Comparison of ENCODE assay signal across 33 mouse cellular contexts in the genomic region with DNA sequence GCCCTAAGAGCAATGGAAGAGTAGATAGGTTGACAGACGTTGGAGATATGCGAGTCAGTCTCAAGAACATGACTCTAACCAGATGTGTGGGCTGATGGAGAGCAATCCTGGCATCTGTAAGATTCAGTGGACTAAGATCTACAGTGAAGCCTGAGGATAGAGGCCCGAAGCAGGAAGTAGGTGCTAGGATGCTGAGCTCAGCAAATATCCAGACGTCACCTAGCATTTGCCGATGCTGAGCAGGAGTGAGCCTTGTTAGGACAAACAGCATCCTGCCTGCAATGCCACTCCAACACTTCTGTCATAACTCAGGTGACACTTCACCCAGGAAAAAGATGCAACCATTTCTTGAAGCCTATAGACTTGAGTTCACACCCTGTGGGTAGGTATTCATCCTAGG.
"Had no signal": no experiment of that assay in that cellular context is flagged by ENCODE, and none has a peak within 500 bp of the region (broad histone marks: within the 10 kb centered on the region; RNA-seq: fewer than 3 reads in every experiment).

No protein-coding gene starts in this region.

- H3K9me3 ChIP-seq: limb, embryonic 10.5 days; limb, embryonic 12.5 days; limb, embryonic 13.5 days; limb, embryonic 15.5 days; liver, embryonic 12.5 days; liver, embryonic 13.5 days; liver, embryonic 15.5 days; lung, embryonic 15.5 days; midbrain, embryonic 10.5 days; midbrain, embryonic 12.5 days; midbrain, embryonic 13.5 days; midbrain, embryonic 15.5 days; neural tube, embryonic 12.5 days; neural tube, embryonic 13.5 days had no signal

- H3K36me3 ChIP-seq: limb, embryonic 10.5 days; limb, embryonic 12.5 days; limb, embryonic 13.5 days; limb, embryonic 15.5 days; liver, embryonic 12.5 days; liver, embryonic 13.5 days; liver, embryonic 15.5 days; lung, embryonic 15.5 days; midbrain, embryonic 10.5 days; midbrain, embryonic 12.5 days; midbrain, embryonic 13.5 days; midbrain, embryonic 15.5 days; neural tube, embryonic 12.5 days; neural tube, embryonic 13.5 days had no signal

- H3K9ac ChIP-seq: limb, embryonic 12.5 days; limb, embryonic 13.5 days; limb, embryonic 15.5 days; liver, embryonic 12.5 days; liver, embryonic 13.5 days; liver, embryonic 14.5 days; liver, embryonic 15.5 days; liver, postnatal 0 days; lung, embryonic 14.5 days; lung, embryonic 15.5 days; midbrain, embryonic 12.5 days; midbrain, embryonic 13.5 days; midbrain, embryonic 15.5 days; neural tube, embryonic 12.5 days; neural tube, embryonic 13.5 days had no signal

- DNase-seq: left cerebral cortex, postnatal 4 days; liver; liver, embryonic 13.5 days; liver, postnatal 0 days; lung, adult 18-20 months; lung, adult 2 months; lung, embryonic 14.5 days; lung, postnatal 10 days; lung, postnatal 14 days; lung, postnatal 36 days; lung, postnatal 4 days; midbrain, embryonic 14.5 days had no signal

- H3K27me3 ChIP-seq: limb, embryonic 12.5 days; limb, embryonic 13.5 days; limb, embryonic 15.5 days; liver, embryonic 12.5 days; liver, embryonic 13.5 days; liver, embryonic 15.5 days; lung, embryonic 15.5 days; megakaryocyte, embryonic 14.5 days; midbrain, embryonic 12.5 days; midbrain, embryonic 13.5 days; midbrain, embryonic 15.5 days; neural tube, embryonic 12.5 days; neural tube, embryonic 13.5 days had no signal

- H3K4me2 ChIP-seq: limb, embryonic 12.5 days; limb, embryonic 13.5 days; limb, embryonic 15.5 days; liver, embryonic 11.5 days; liver, embryonic 12.5 days; liver, embryonic 13.5 days; liver, embryonic 15.5 days; lung, embryonic 14.5 days; lung, embryonic 15.5 days; midbrain, embryonic 11.5 days; midbrain, embryonic 12.5 days; midbrain, embryonic 13.5 days; midbrain, embryonic 15.5 days; neural tube, embryonic 12.5 days; neural tube, embryonic 13.5 days had no signal

- H3K4me1 ChIP-seq: limb, embryonic 12.5 days; limb, embryonic 13.5 days; limb, embryonic 15.5 days; liver, embryonic 12.5 days; liver, embryonic 13.5 days; liver, embryonic 15.5 days; lung, embryonic 15.5 days; megakaryocyte, embryonic 14.5 days; midbrain, embryonic 12.5 days; midbrain, embryonic 13.5 days; midbrain, embryonic 15.5 days; neural tube, embryonic 12.5 days had no signal

- ATAC-seq: liver, embryonic 12.5 days; liver, postnatal 0 days; lung, postnatal 0 days; midbrain, embryonic 13.5 days; midbrain, embryonic 15.5 days; midbrain, embryonic 16.5 days had no signal

- H3K4me3 ChIP-seq: limb, embryonic 10.5 days; limb, embryonic 12.5 days; limb, embryonic 13.5 days; limb, embryonic 15.5 days; liver, embryonic 12.5 days; liver, embryonic 13.5 days; liver, embryonic 15.5 days; lung, embryonic 15.5 days; megakaryocyte, embryonic 14.5 days; midbrain, embryonic 10.5 days; midbrain, embryonic 12.5 days; midbrain, embryonic 13.5 days; midbrain, embryonic 15.5 days; myocyte; neural tube, embryonic 12.5 days; neural tube, embryonic 13.5 days had no signal

- H3K27ac ChIP-seq: limb, embryonic 10.5 days; limb, embryonic 12.5 days; limb, embryonic 13.5 days; limb, embryonic 15.5 days; liver, embryonic 12.5 days; liver, embryonic 13.5 days; liver, embryonic 14.5 days; liver, embryonic 15.5 days; lung, embryonic 15.5 days; macrophage; midbrain, embryonic 10.5 days; midbrain, embryonic 12.5 days; midbrain, embryonic 13.5 days; midbrain, embryonic 15.5 days; neural tube, embryonic 12.5 days; neural tube, embryonic 13.5 days had no signal
